Mouse (Mus musculus) thymus, adult 2 months (tissue): ENCODE data around the gene Hoxd4. TPM values are rescaled to one million over a fixed set of nuclear protein-coding genes. Genes with fewer than 3 reads are reported as not detected.

ENCODE experiments used
- DNase-seq: peaks from one replicate; pipeline ENCODE4 v3.0.0; 2021
- H3K27ac ChIP-seq: fragments of 200-500 bp; 2 replicates; pipeline ENCODE4 v1.5.1; 2012; ENCODE audit warnings: low read length, control low read depth; ENCODE audit not compliant: control insufficient read depth, insufficient read depth
- H3K27me3 ChIP-seq: fragments of 200-500 bp; 2 replicates; pipeline ENCODE4 v1.6.1; 2012; ENCODE audit warnings: mild to moderate bottlenecking, low read length, moderate library complexity, mixed read lengths; ENCODE audit not compliant: control insufficient read depth, insufficient read depth
- H3K36me3 ChIP-seq: fragments of 200-500 bp; 2 replicates; pipeline ENCODE4 v1.6.1; 2012; ENCODE audit warnings: mild to moderate bottlenecking, low read length, moderate library complexity; ENCODE audit not compliant: control insufficient read depth, insufficient read depth
- H3K4me1 ChIP-seq: fragments of 200-500 bp; replicated peaks from 2 replicates; pipeline ENCODE4 v1.6.1; 2012; ENCODE audit warnings: low read length; ENCODE audit not compliant: control insufficient read depth, insufficient read depth
- H3K4me3 ChIP-seq: fragments of 200-500 bp; 2 replicates; pipeline ENCODE4 v1.5.1; 2012; ENCODE audit warnings: mild to moderate bottlenecking, low read length, control low read depth, moderate library complexity; ENCODE audit not compliant: control insufficient read depth, insufficient read depth
- CTCF ChIP-seq: fragments of 200-500 bp; IDR thresholded peaks from 2 replicates; pipeline ENCODE4 v1.5.1; 2012; ENCODE audit warnings: mild to moderate bottlenecking, control low read depth, low read length, moderate library complexity, borderline replicate concordance; ENCODE audit not compliant: control insufficient read depth, poor library complexity, insufficient read depth; ENCODE audit errors: extremely low read depth
- POLR2A ChIP-seq: fragments of 200-500 bp; IDR thresholded peaks from 2 replicates; pipeline ENCODE4 v1.6.1; 2012; ENCODE audit warnings: mild to moderate bottlenecking, low read length, control low read depth, moderate library complexity; ENCODE audit not compliant: control insufficient read depth, poor library complexity, insufficient read depth; ENCODE audit errors: extremely low read depth
- WGBS: fragments of 180-500 bp; shearing (Covaris S2); methylation state at CpG from one replicate; pipeline ENCODE4 v1.1.7; 2018; 5-methylcytosine and 5-hydroxymethylcytosine counted together
- polyA plus RNA-seq: library from polyadenylated mRNA; depleted of rRNA; stranded (reverse); fragments of >200 nt; gene quantifications from 2 replicates; pipeline ENCODE4 v1.2.3, GENCODE M21; 2012

The Hoxd4 gene
- polyA plus RNA-seq, 1 experiment, result 2.3 TPM

DNA sequence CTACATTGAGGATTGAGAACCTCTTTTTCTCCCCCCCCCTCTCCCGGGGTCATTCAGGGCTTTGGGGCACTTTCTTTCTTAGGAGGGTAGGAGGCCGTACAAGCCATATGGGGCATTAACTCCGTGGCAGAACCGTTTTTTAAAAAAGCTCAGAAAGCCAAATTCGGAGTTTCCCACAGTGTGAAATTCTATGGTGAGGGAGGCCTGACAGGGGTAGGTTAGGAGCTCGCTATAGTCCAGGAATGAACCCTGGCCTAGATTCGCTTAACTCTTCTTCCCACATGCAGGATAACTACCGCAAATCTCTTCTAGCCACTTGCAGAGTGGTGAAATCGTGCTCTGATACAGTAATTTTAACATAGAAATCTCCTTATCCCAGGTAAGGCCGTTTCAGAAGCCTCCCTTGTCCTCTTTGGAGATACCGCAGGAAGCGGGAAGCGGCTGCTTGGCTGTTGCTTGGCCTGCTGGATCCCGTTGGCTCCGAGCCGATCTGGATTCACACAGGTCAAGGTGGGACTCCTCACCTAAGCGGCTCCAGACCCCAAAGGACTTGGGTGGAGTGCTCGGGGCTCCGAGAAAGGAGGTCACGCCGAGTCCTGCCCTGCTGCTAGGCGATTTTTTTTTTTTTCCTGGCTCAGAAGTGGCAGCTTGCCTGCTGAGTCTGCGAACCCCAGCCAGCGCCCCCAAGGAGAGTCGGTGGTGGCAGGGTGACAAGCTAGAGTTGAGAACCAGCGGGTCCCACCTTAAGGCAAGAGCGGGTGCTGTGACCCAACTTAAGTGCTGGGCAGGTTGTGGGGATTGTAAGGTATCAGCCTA, 23.5 kb downstream of the Hoxd4 start:
- Histone ChIP-seq H3K27ac (no peak overlapping the region), H3K4me1 (no peaks in the 10 kb centered on the region), H3K36me3 (no peaks in the 10 kb centered on the region), H3K4me3 (no peak overlapping the region), H3K27me3 (peaks cover 32% of the 10 kb centered on the region)
- no peak for DNase-seq
- TF ChIP-seq POLR2A (no peak), CTCF (no peak)
- 23% methylated on average over 27 of the region's 27 CpGs for WGBS

DNA sequence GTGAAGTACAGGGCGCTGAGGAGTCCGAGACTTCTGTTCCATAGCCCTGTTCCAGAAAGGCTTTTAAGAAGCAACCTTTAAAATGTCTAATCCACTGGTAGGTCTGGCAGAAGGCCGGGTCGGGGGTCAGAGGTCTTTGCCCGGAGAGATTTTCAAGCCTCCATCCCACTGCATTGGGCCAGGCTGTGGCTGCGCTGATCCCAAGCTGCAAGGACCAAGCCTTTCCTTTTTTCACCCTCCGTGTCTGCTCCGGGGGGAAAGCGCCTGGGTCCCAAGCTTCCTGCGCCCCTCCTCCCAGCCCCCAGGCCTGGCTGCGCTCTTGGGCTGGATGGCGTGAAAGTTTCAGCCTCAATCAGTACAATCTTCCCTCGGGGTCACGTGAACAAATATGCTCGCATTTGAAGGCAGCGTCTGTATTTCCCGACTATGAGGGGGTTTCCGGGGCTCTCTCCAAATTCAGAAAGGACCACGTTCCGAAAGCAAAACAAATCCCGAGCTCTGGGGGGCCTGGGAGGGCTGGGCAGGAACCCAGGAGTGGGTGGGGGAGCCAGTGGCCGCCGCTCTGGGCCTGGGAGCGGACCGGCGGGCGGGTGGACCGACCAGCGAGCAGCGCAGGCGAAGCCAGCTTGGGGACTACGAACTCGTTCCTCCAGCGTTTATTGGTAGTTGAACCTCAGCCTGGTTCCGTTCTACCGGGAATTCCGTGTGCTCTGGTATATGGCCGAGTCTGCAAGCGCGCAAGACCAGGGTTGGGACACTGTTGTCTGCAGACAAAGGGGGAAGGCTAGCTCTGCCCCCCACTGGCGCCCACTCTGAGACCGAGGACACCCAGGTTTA, 24.3 kb downstream of the Hoxd4 start:
- DNase-seq, result no peak
- Histone ChIP-seq H3K4me1 (no peaks in the 10 kb centered on the region), H3K27ac (no peak overlapping the region), H3K4me3 (no peak overlapping the region), H3K27me3 (peaks cover 40% of the 10 kb centered on the region), H3K36me3 (no peaks in the 10 kb centered on the region)
- TF ChIP-seq CTCF (no peak), POLR2A (no peak)
- WGBS, result 7% methylated on average over 42 of the region's 42 CpGs

DNA sequence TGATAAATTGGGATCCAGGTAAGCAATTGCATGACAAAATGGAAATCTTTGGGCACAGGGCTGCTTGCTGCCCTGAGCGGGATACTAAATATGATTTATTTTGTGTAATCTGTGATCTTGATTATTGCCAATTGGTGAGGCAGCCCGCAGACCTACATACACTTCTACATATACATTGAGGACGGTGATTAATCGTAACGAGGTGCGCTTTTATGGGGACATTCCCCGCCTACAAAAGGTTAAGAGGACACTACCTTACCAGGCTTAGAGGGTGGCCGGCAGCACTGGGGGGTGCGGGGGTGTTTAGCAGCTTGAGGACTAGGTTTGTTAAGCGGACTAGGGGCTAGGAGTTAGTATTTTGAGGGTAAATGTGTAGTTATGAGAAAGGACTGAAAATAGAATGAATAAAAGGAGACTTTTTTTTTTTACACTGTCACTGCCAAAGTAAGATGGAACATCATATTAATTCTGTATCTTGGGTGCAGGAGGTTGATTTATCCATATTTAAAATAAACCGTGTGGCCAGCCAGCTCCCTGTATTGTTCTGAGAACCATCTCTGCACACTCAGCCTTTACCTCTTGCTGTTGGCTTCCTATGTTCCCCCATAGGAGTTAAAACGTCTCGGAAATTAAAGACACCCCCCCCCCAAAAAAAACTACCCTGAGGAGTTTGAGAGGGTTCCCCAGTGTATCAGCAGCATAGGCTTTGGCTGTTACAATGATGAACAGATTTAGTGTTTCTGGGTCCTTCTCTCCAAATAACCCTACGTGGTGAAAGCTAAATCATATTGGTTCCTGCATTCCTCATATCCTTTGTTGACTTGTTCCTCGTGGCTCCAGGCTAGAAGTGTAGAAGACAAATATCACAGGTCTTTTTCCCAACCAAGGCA, 25.2 kb downstream of the Hoxd4 start:
- TF ChIP-seq CTCF (no peak), POLR2A (no peak)
- Histone ChIP-seq H3K36me3 (no peaks in the 10 kb centered on the region), H3K4me3 (no peak overlapping the region), H3K4me1 (no peaks in the 10 kb centered on the region), H3K27ac (no peak overlapping the region), H3K27me3 (peaks cover 40% of the 10 kb centered on the region)
- no peak for DNase-seq
- 25% methylated on average over 15 of the region's 15 CpGs for WGBS

DNA sequence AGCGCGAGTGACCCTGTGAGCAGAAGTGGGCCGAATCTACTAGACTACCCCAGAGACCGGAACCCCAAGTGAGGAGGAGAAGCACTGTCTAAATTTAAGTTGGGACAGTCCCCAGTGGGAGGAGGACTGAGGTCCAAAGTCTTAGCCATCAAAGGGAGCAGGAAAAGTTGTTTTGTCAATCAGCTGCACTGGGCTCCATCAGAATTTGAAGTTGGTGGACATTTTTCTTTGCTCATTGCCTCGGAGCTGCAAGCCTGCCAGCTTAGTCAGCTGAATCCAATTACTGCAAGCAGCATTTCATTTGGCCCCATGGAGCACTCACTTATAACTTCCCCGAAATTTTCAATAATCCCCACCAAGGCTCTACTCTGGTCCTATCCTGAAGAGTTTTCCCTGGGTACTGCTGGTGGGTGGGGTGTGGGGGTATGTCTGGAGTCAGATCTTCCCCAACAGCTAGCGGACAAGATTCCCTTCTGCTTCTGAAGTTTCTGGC, 25.9 kb downstream of the Hoxd4 start:
- no peak for DNase-seq
- Histone ChIP-seq H3K27ac (no peak overlapping the region), H3K27me3 (peaks cover 40% of the 10 kb centered on the region), H3K36me3 (no peaks in the 10 kb centered on the region), H3K4me3 (no peak overlapping the region), H3K4me1 (no peaks in the 10 kb centered on the region)
- no peak for TF ChIP-seq POLR2A
- TF ChIP-seq CTCF, result no peak
- WGBS, result 29% methylated on average over 7 of the region's 7 CpGs

DNA sequence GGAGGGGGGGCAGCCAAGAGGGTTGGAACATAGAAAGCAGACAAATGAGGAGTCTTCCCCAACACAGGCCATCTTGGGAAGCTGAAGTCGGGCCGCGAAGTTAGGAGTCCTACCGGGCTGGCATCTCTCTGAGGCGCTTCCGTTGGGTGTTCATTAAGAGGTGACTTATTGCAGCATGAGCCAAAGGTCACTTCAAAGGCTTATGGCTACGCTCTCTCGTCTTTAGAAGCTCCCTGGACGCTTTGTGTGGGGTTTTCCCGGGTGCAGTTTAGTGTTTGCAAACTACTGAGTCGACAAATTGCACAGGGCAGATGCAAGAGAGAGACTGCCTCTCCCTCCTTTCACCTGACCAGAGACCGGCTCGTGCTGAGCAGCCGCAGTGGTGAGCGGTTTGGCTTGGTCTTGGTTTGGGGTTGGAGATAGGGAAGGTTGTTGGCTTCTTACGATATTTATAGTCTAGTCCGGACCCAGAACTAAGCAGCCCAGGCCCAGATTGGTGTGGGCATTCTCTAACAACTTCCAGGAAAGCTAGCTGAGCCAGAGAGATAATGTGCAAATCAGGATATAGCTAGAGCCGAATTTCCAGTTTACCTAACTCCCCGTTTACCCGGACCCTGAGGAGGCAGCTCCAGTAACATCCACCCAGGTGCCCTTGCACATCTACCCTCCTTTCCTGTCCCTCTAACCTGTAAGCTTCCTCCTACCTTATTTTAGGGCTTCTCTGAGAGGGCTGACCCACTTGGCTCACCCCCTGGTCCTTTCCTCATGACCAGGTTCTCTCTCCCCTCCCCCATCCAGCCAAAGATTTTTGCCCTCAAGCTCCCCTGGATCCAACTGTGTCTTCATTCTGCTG, 27.1 kb downstream of the Hoxd4 start:
- no peak for DNase-seq
- Histone ChIP-seq H3K4me1 (no peaks in the 10 kb centered on the region), H3K27me3 (peaks cover 36% of the 10 kb centered on the region), H3K4me3 (no peak overlapping the region), H3K36me3 (no peaks in the 10 kb centered on the region), H3K27ac (no peak overlapping the region)
- WGBS, result 9% methylated on average over 20 of the region's 20 CpGs
- no peak for TF ChIP-seq POLR2A
- TF ChIP-seq CTCF, result no peak

DNA sequence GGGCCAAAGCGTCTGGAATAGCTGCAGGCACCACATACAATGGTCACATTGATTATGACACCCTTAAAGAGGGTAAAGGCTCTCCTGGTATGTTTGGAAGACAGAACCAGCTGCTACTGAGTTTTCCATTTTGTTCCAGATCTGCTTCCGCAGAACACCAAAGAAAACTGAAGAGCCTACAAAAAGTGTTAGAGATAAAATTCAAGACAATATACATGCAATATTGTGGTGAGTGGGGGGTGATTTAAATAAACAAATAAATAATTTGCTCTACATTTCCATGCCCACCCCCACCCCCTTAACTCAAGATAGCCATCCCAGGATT, 27.7 kb downstream of the Hoxd4 start:
- H3K27me3 ChIP-seq, result peaks cover 39% of the 10 kb centered on the region
- 34% methylated on average over 2 of the region's 2 CpGs for WGBS
- TF ChIP-seq POLR2A, result no peak
- no peak for TF ChIP-seq CTCF

More for the DNA sequence above, 27.7 kb downstream of the Hoxd4 start:
- Histone ChIP-seq H3K27ac (no peak overlapping the region), H3K4me1 (no peaks in the 10 kb centered on the region), H3K36me3 (no peaks in the 10 kb centered on the region), H3K4me3 (no peak overlapping the region)
- DNase-seq, result no peak
